Mouse (Mus musculus): Measurements from ENCODE around the gene Stk32b. TPM values are rescaled to one million over a fixed set of nuclear protein-coding genes. Genes with fewer than 3 reads are reported as not detected.

The Stk32b gene
- total and polyA plus RNA-seq, 2 experiments from 2014 or later: 0.08 to 0.44 TPM

DNA sequence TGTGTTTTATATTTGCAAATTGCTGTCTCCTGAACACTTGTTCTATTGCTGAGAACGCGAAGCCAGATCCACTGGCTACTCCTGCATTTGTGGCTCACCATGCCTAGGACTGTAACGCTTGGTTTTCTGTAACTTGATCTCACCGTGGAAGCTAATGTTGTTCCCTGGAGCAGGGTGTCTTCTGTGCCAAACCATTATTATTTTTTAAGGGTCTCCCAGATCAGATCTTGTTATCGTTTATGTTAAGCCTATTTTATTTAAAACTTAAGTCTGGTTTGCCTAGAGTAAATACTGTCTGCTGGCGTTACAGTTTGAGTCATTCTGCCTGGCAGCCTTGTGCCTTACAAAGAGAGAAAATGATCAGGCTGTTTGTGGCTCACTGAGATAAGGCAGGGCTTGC lies 3.7 kb upstream of the Stk32b start:
- Histone ChIP-seq H3K27me3 (ENCODE audit: control insufficient read depth, insufficient read depth, low read length) (peaks cover 32% of the 10 kb centered on the region), H3K9ac (replicated peaks; ENCODE audit: low read depth, low read length) (no peak overlapping the region), H3K4me2 (ENCODE audit: low read depth, low read length) (no peak overlapping the region), H3K9me3 (replicated peaks; ENCODE audit: control insufficient read depth, low read length) (no peaks in the 10 kb centered on the region), H3K27ac (ENCODE audit: low read depth) (no peak overlapping the region), H3K4me3 (ENCODE audit: low read depth, low read length) (no peak overlapping the region), H3K36me3 (replicated peaks; ENCODE audit: control insufficient read depth, insufficient read depth, low read length) (no peaks in the 10 kb centered on the region), H3K4me1 (ENCODE audit: control insufficient read depth, insufficient read depth) (no peaks in the 10 kb centered on the region)
- no peak for ATAC-seq (ENCODE audit: insufficient read depth, low read depth)
- no peak for TF ChIP-seq EP300 (IDR thresholded peaks at IDR 0.05; ENCODE audit: low read depth)
- no peak for TF ChIP-seq CTCF (IDR thresholded peaks at IDR 0.05; ENCODE audit: low read depth)
- 25% methylated on average over 6 of the region's 6 CpGs for WGBS
- no peak for DNase-seq (ENCODE audit: low spot score)

- Histone ChIP-seq H3K4me1 (ENCODE audit: control insufficient read depth, insufficient read depth) (no peaks in the 10 kb centered on the region), H3K4me2 (ENCODE audit: low read depth, low read length) (peak overlapping the region; percentile 60), H3K9ac (replicated peaks; ENCODE audit: low read depth, low read length) (no peak overlapping the region), H3K4me3 (ENCODE audit: low read depth, low read length) (peak overlapping the region; percentile 39), H3K9me3 (replicated peaks; ENCODE audit: control insufficient read depth, low read length) (no peaks in the 10 kb centered on the region), H3K27ac (ENCODE audit: low read depth) (no peak overlapping the region), H3K36me3 (replicated peaks; ENCODE audit: control insufficient read depth, insufficient read depth, low read length) (no peaks in the 10 kb centered on the region), H3K27me3 (ENCODE audit: control insufficient read depth, insufficient read depth, low read length) (peaks cover 33% of the 10 kb centered on the region)
- DNase-seq (ENCODE audit: low spot score) (peak; percentile 21), ATAC-seq (ENCODE audit: insufficient read depth, low read depth) (peak; percentile 44; the same call in 1 of the 2 replicates)
- TF ChIP-seq CTCF (IDR thresholded peaks at IDR 0.05; ENCODE audit: low read depth) (peak; percentile 65), EP300 (IDR thresholded peaks at IDR 0.05; ENCODE audit: low read depth) (no peak)
- WGBS: 3% methylated on average over 14 of the region's 14 CpGs
Observed at GRCm38 (mm10) chr5:37717384-37717963, 503 bp upstream of the Stk32b start.

DNA sequence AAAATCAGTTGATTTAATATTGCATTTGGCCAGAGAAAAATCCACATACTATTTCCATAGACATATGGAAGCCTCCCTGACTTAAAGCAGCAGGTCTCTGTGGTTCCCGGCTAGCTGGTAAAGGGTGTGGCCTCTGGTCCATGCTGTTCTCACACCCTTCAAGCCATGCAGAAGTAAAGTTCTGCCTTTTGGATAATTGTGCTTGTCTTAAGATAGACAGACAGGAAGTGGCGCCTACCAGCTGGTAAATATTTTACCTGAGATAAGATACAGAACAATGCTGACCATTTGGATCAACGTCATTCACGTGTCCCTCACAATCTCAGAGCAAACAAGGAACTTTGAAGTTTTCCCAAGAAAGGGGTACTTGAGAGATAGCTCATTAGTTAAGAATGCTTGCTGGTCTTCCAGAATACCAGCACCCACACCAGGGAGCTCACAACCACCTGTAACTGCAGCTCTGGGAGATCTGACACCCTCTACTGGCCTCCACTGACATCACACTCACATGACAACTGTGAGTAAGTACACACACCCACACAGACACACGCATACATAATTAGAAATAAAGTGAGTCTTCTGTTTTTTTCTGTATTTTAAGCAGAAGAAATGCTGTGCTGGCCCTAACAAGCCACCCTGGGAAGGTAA lies 7.6 kb downstream of the Stk32b start:
- no peak overlapping the region for H3K4me3 ChIP-seq (ENCODE audit: low read depth, low read length)
- 70% methylated on average over 5 of the region's 5 CpGs for WGBS
- no peak overlapping the region for H3K4me2 ChIP-seq (ENCODE audit: low read depth, low read length)
- ATAC-seq (ENCODE audit: insufficient read depth, low read depth) (no peak), DNase-seq (ENCODE audit: low spot score) (no peak)
- no peaks in the 10 kb centered on the region for H3K4me1 ChIP-seq (ENCODE audit: control insufficient read depth, insufficient read depth)
- H3K27ac ChIP-seq (ENCODE audit: low read depth): no peak overlapping the region
- H3K27me3 ChIP-seq (ENCODE audit: control insufficient read depth, insufficient read depth, low read length): no peaks in the 10 kb centered on the region
- H3K36me3 ChIP-seq (replicated peaks; ENCODE audit: control insufficient read depth, insufficient read depth, low read length): no peaks in the 10 kb centered on the region
- H3K9me3 ChIP-seq (replicated peaks; ENCODE audit: control insufficient read depth, low read length): peaks cover 13% of the 10 kb centered on the region; the same call in 1 of the 2 replicates
- no peak for TF ChIP-seq CTCF (IDR thresholded peaks at IDR 0.05; ENCODE audit: low read depth)
- no peak for TF ChIP-seq EP300 (IDR thresholded peaks at IDR 0.05; ENCODE audit: low read depth)
- no peak overlapping the region for H3K9ac ChIP-seq (replicated peaks; ENCODE audit: low read depth, low read length)

GRCm38 (mm10) chr5:37708124-37708523 lies 8.8 kb downstream of the Stk32b start:
- DNase-seq (ENCODE audit: low spot score) (no peak), ATAC-seq (ENCODE audit: insufficient read depth, low read depth) (no peak)
- Histone ChIP-seq H3K27me3 (ENCODE audit: control insufficient read depth, insufficient read depth, low read length) (no peaks in the 10 kb centered on the region), H3K4me2 (ENCODE audit: low read depth, low read length) (no peak overlapping the region), H3K9me3 (replicated peaks; ENCODE audit: control insufficient read depth, low read length) (peaks cover 13% of the 10 kb centered on the region; the same call in 1 of the 2 replicates), H3K27ac (ENCODE audit: low read depth) (no peak overlapping the region), H3K4me3 (ENCODE audit: low read depth, low read length) (no peak overlapping the region), H3K9ac (replicated peaks; ENCODE audit: low read depth, low read length) (no peak overlapping the region), H3K36me3 (replicated peaks; ENCODE audit: control insufficient read depth, insufficient read depth, low read length) (no peaks in the 10 kb centered on the region), H3K4me1 (ENCODE audit: control insufficient read depth, insufficient read depth) (no peaks in the 10 kb centered on the region)
- whole genome bisulfite sequencing: 70% methylated on average over 3 of the region's 3 CpGs
- peak; percentile 22 for TF ChIP-seq CTCF (IDR thresholded peaks at IDR 0.05; ENCODE audit: low read depth)
- TF ChIP-seq EP300 (IDR thresholded peaks at IDR 0.05; ENCODE audit: low read depth): no peak

- H3K27me3 ChIP-seq (ENCODE audit: control insufficient read depth, insufficient read depth, low read length): no peaks in the 10 kb centered on the region
- no peak overlapping the region for H3K27ac ChIP-seq (ENCODE audit: low read depth)
- H3K4me2 ChIP-seq (ENCODE audit: low read depth, low read length): no peak overlapping the region
- TF ChIP-seq EP300 (IDR thresholded peaks at IDR 0.05; ENCODE audit: low read depth) (no peak), CTCF (IDR thresholded peaks at IDR 0.05; ENCODE audit: low read depth) (no peak)
- H3K4me3 ChIP-seq (ENCODE audit: low read depth, low read length): no peak overlapping the region
- ATAC-seq (ENCODE audit: insufficient read depth, low read depth) (no peak), DNase-seq (ENCODE audit: low spot score) (no peak)
- no peak overlapping the region for H3K9ac ChIP-seq (replicated peaks; ENCODE audit: low read depth, low read length)
- H3K36me3 ChIP-seq (replicated peaks; ENCODE audit: control insufficient read depth, insufficient read depth, low read length): no peaks in the 10 kb centered on the region
- H3K9me3 ChIP-seq (replicated peaks; ENCODE audit: control insufficient read depth, low read length): peaks cover 13% of the 10 kb centered on the region; the same call in 1 of the 2 replicates
- H3K4me1 ChIP-seq (ENCODE audit: control insufficient read depth, insufficient read depth): no peaks in the 10 kb centered on the region
- WGBS: 77% methylated on average over 2 of the region's 2 CpGs
Observed at GRCm38 (mm10) chr5:37704962-37705361, 12.0 kb downstream of the Stk32b start.

Measured in heart, postnatal 0 days (tissue).